Mouse (Mus musculus) forebrain, embryonic 16.5 days (tissue): ENCODE results near the gene Por. TPM values are rescaled to one million over a fixed set of nuclear protein-coding genes. Genes with fewer than 3 reads are reported as not detected.
A peak's percentile ranks its signal among the peaks of the same experiment; 100 is the strongest.

Experiments used
- ATAC-seq: fragments of 200-750 bp; cut with Nextera tagmentation; 2 replicates; pipeline ENCODE4 v1.8.0; 2017; ENCODE audit warnings: mild to moderate bottlenecking, moderate library complexity
- H3K27ac ChIP-seq: fragments of 300-500 bp; sonication (generic); 2 replicates; pipeline ENCODE4 v1.5.1; 2014; ENCODE audit warnings: low read length, control low read depth
- H3K27me3 ChIP-seq: fragments of 300-500 bp; sonication (generic); replicated peaks from 2 replicates; pipeline ENCODE4 v1.6.1; 2014; ENCODE audit warnings: low read length; ENCODE audit not compliant: control insufficient read depth, insufficient read depth
- H3K36me3 ChIP-seq: fragments of 300-500 bp; sonication (generic); 2 replicates; pipeline ENCODE4 v1.6.1; 2014; ENCODE audit not compliant: control insufficient read depth, insufficient read depth
- H3K4me1 ChIP-seq: fragments of 300-500 bp; sonication (generic); replicated peaks from 2 replicates; pipeline ENCODE4 v1.6.1; 2014; ENCODE audit warnings: low read length; ENCODE audit not compliant: control insufficient read depth, insufficient read depth
- H3K4me2 ChIP-seq: fragments of 300-500 bp; sonication (generic); 2 replicates; pipeline ENCODE4 v1.6.1; 2014; ENCODE audit warnings: mild to moderate bottlenecking, low read length, control low read depth
- H3K4me3 ChIP-seq: fragments of 300-500 bp; sonication (generic); replicated peaks from 2 replicates; pipeline ENCODE4 v1.5.1; 2014; ENCODE audit warnings: mild to moderate bottlenecking, low read length, control low read depth
- H3K9ac ChIP-seq: fragments of 300-500 bp; sonication (generic); replicated peaks from 2 replicates; pipeline ENCODE4 v1.6.1; 2014; ENCODE audit warnings: low read depth, low read length, control low read depth
- H3K9me3 ChIP-seq: fragments of 300-500 bp; sonication (generic); 2 replicates; pipeline ENCODE4 v1.6.1; 2016; ENCODE audit warnings: low read length; ENCODE audit not compliant: control insufficient read depth
- WGBS: fragments of 180-500 bp; shearing (Covaris S2); extraction: QIAGEN DNeasy Blood & Tissue Kit; methylation state at CpG from one replicate; pipeline ENCODE4 v1.1.7; 2014; 5-methylcytosine and 5-hydroxymethylcytosine counted together
- polyA plus RNA-seq: library from polyadenylated mRNA; unstranded; fragments of >200 nt; fragmentation: Nextera tagmentation; extraction: Ambion mirVana; gene quantifications from 2 replicates; pipeline ENCODE4 v1.2.1, GENCODE M21; 2015

The Por gene
- polyA plus RNA-seq, 1 experiment from 2014 or later, result 121 TPM

DNA sequence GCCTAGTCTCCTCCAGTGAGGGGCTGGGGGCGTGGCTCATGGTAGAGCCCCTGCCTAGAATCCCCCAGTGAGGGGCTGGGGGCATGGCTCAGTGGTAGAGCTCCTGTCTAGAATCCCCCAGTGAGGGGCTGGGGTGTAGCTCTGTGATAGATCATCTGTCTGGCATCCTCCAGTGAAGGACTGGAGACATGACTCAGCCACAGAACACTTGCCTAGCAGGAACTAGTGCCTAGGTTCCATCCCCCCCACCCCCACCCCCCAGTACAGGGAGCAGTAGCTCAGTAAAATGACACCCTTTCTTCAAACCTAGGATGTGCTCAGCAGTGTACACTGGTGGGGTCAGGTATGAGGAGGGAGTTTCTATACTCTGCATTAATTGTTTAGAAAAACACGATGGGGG is 1.0 kb downstream of the Por start:
- H3K4me3 ChIP-seq, result no peak overlapping the region
- no peak overlapping the region for H3K9ac ChIP-seq
- H3K36me3 ChIP-seq, result no peaks in the 10 kb centered on the region
- H3K4me2 ChIP-seq, result no peak overlapping the region
- H3K9me3 ChIP-seq, result no peaks in the 10 kb centered on the region
- H3K27me3 ChIP-seq, result no peaks in the 10 kb centered on the region
- 53% methylated on average over 2 of the region's 2 CpGs for WGBS
- H3K27ac ChIP-seq, result no peak overlapping the region
- no peak for ATAC-seq
- peaks cover 15% of the 10 kb centered on the region for H3K4me1 ChIP-seq

DNA sequence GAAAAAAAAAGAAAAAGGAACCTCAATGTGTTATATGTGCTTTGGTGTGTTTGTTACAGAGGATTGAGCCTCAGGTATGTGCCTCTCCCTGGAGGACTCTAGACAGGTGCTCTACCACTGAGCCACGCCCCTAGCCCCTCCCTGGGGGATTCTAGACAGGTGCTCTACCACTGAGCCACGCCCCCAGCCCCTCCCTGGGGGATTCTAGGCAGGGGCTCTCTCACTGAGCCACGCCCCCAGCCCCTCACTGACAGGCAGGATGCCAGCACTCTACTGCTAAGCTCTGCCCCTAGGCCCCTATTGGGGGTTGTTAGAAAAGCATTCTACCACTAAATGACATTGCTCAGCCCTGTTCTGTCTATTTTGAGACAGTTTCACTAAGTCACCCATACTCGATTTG is 2.7 kb downstream of the Por start:
- Histone ChIP-seq H3K27me3 (no peaks in the 10 kb centered on the region), H3K4me1 (peaks cover 15% of the 10 kb centered on the region), H3K36me3 (no peaks in the 10 kb centered on the region), H3K27ac (no peak overlapping the region), H3K9me3 (no peaks in the 10 kb centered on the region), H3K9ac (no peak overlapping the region), H3K4me3 (no peak overlapping the region), H3K4me2 (no peak overlapping the region)
- WGBS, result 56% methylated on average over 4 of the region's 4 CpGs
- no peak for ATAC-seq

DNA sequence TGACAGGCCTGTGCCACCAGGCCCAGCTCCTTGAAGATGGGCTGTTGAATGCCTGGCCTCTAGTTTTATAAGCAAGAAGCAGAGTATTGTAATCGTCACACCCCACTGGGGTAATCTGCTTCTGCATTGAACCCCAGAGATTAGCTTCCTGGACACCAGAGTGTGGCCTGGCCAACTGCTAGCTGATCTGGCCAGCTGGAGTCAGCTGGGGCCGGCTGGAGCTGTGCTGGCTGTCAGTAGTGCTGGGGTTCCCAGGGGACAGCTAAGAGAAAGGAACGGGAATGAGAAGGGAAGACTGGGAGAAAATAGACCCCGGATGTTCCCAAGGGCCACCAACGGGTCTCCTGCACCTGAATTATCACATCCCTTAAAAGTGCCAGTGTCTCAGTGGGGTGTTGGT is 3.1 kb downstream of the Por start:
- peaks cover 15% of the 10 kb centered on the region for H3K4me1 ChIP-seq
- H3K4me2 ChIP-seq, result no peak overlapping the region
- no peaks in the 10 kb centered on the region for H3K9me3 ChIP-seq
- no peaks in the 10 kb centered on the region for H3K36me3 ChIP-seq
- no peak overlapping the region for H3K9ac ChIP-seq
- ATAC-seq, result no peak
- H3K27ac ChIP-seq, result no peak overlapping the region
- H3K4me3 ChIP-seq, result no peak overlapping the region
- H3K27me3 ChIP-seq, result no peaks in the 10 kb centered on the region
- 44% methylated on average over 5 of the region's 5 CpGs for WGBS

DNA sequence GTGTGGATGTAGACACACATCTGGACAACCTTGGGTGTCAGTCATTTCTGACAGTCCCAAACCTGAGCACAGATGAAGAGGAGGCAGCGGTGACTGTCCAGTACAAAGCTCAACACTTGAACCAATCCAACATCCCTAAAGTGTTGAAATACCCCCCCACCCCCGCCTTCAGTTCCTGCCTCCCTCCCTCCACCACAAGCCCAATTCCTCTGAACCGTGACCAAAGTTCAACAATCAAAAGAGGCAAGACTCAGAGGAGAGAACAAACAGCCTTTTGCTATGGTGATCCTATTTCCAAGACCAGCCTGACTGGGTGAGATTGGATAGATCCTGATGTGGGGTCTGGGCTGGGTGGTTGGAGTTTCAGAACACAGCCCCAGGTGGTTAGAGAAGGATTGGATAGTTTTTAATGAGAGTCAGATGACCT is 4.5 kb downstream of the Por start:
- H3K9ac ChIP-seq, result no peak overlapping the region
- no peaks in the 10 kb centered on the region for H3K36me3 ChIP-seq
- no peak overlapping the region; the same call in 1 of the 2 replicates for H3K4me2 ChIP-seq
- peak; percentile 38; the same call in 1 of the 2 replicates for ATAC-seq
- no peaks in the 10 kb centered on the region for H3K9me3 ChIP-seq
- peaks cover 15% of the 10 kb centered on the region for H3K4me1 ChIP-seq
- H3K27ac ChIP-seq, result no peak overlapping the region
- no peak overlapping the region for H3K4me3 ChIP-seq
- H3K27me3 ChIP-seq, result no peaks in the 10 kb centered on the region
- 12% methylated on average over 3 of the region's 3 CpGs for WGBS

DNA sequence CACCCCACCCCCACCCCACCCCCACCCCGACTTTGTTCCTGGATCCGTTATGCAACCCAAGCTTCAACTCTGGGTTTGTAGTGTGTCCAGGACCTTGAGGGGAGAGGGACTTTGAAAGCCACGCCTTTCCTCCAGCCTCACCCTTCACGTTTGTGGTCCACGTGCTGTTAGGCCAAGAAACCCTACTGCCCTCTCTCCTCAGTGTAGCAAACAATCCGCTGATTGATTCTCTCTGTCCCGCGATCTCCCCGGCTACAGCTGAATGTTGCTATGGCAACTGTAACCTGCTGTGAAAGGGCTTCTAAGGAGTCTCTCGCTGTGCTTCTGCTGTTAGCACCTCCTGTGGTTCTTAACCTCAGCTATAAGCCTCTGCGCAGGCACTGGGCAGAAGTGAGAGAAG is 5.0 kb downstream of the Por start:
- Histone ChIP-seq H3K9me3 (no peaks in the 10 kb centered on the region), H3K27ac (peak overlapping the region; percentile 61; the same call in 1 of the 2 replicates), H3K36me3 (no peaks in the 10 kb centered on the region), H3K9ac (peak overlapping the region; percentile 12; the same call in 1 of the 2 replicates), H3K4me1 (peaks cover 15% of the 10 kb centered on the region), H3K4me3 (peak overlapping the region; percentile 26), H3K4me2 (peak overlapping the region; percentile 54), H3K27me3 (no peaks in the 10 kb centered on the region)
- WGBS, result 0% methylated on average over 9 of the region's 11 CpGs
- peak; percentile 87 for ATAC-seq

DNA sequence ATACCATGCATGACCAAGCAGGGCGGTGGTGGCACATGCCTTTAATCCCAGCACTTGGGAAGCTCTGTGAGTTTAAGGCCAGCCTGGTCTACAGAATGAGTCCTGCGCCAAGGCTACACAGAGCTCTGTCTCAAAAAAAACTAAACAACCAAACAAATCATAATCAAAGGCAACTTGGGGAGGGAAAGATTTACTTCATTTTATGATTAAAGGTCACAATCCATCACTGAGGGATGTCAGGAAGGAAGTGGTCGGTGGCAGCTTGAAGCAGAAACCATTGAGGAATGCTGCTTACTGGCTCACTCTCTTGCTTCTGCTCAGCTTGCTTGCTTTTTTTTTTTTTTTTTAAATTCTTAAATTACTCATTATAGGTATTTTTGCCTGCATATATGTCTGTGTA is 6.9 kb downstream of the Por start:
- 83% methylated on average over 3 of the region's 3 CpGs for WGBS
- no peak for ATAC-seq

DNA sequence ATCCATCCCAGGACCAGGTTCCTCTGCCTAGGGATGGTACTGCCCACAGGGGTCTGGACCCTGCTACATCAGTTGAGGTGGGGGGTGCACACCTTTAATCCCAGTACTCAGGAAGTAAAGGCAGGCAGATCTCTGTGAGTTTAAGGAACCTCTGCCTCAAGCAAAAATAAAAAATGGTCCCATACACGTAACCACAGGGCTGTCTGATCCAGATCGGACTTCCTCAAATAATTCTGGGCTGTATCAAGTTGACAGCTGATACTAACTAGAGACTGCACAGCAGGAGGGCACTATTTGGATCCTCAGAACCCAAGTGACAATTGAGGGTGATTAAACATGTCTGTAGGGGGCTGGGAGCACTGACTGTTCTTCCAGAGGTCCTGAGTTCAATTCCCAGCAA is 7.4 kb downstream of the Por start:
- H3K27ac ChIP-seq, result no peak overlapping the region
- no peak overlapping the region for H3K4me2 ChIP-seq
- H3K9me3 ChIP-seq, result no peaks in the 10 kb centered on the region
- no peak overlapping the region for H3K4me3 ChIP-seq
- H3K36me3 ChIP-seq, result no peaks in the 10 kb centered on the region
- no peaks in the 10 kb centered on the region for H3K27me3 ChIP-seq
- no peak overlapping the region for H3K9ac ChIP-seq
- no peak for ATAC-seq
- WGBS, result 75% methylated on average over 2 of the region's 2 CpGs
- peaks cover 15% of the 10 kb centered on the region for H3K4me1 ChIP-seq

More for the DNA sequence above, 6.9 kb downstream of the Por start:
- Histone ChIP-seq H3K27ac (no peak overlapping the region), H3K4me2 (no peak overlapping the region), H3K4me3 (no peak overlapping the region), H3K9ac (no peak overlapping the region), H3K27me3 (no peaks in the 10 kb centered on the region), H3K9me3 (no peaks in the 10 kb centered on the region), H3K4me1 (peaks cover 15% of the 10 kb centered on the region), H3K36me3 (no peaks in the 10 kb centered on the region)

DNA sequence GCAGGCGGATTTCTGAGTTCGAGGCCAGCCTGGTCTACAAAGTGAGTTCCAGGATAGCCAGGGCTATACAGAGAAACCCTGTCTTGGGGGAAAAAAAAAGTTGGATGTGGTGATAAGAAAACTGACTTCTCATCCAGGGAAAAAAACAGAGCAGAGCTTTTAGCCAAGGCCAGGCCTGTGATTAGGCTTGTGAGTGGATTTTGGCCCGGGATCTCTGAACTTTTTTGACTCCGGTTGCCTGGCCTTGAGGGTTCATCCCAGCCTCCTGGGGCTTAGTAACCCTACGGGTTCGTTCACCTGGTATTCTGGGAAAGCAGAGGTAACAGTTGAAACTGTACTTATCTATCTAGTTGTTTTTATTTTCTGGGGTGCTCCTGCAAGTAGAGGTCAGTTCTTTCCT is 8.6 kb downstream of the Por start:
- H3K4me1 ChIP-seq, result peaks cover 15% of the 10 kb centered on the region
- no peak overlapping the region for H3K9ac ChIP-seq
- ATAC-seq, result no peak
- H3K36me3 ChIP-seq, result no peaks in the 10 kb centered on the region
- H3K9me3 ChIP-seq, result no peaks in the 10 kb centered on the region
- H3K27ac ChIP-seq, result no peak overlapping the region
- H3K4me3 ChIP-seq, result no peak overlapping the region
- no peaks in the 10 kb centered on the region for H3K27me3 ChIP-seq
- H3K4me2 ChIP-seq, result no peak overlapping the region
- WGBS, result 95% methylated on average over 6 of the region's 6 CpGs

DNA sequence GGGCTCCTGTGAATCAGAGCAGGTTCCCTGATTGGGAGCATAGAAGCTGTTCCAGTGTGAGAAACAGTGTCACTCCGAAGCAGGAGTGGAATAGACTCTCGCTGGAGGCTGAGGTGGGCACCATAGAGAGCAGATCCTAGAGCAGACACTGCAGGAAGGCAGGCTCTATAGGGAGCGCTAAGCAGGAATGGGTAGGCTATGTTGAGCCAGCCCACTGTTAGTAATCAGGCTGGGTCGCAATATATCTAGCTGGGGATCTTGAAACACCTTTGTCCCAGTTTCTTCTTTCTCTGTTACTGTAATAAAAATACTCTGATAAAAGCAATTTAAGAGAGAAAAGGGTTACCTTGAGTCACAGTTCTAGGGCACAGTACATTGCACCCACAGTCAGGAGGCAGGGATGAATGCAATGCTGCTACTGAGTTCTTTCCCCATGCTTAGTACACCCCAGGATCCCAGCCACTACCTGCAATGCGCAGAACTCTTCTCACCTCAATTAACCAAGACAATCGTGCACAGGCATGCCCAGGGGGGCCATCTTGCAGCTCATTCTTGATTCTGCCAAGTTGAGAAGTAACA is 11.2 kb downstream of the Por start:
- no peaks in the 10 kb centered on the region for H3K36me3 ChIP-seq
- no peak for ATAC-seq
- H3K4me1 ChIP-seq, result no peaks in the 10 kb centered on the region
- H3K4me2 ChIP-seq, result no peak overlapping the region
- no peaks in the 10 kb centered on the region for H3K27me3 ChIP-seq
- WGBS, result 79% methylated on average over 6 of the region's 6 CpGs
- H3K27ac ChIP-seq, result no peak overlapping the region
- no peak overlapping the region for H3K9ac ChIP-seq
- H3K4me3 ChIP-seq, result no peak overlapping the region
- no peaks in the 10 kb centered on the region for H3K9me3 ChIP-seq

DNA sequence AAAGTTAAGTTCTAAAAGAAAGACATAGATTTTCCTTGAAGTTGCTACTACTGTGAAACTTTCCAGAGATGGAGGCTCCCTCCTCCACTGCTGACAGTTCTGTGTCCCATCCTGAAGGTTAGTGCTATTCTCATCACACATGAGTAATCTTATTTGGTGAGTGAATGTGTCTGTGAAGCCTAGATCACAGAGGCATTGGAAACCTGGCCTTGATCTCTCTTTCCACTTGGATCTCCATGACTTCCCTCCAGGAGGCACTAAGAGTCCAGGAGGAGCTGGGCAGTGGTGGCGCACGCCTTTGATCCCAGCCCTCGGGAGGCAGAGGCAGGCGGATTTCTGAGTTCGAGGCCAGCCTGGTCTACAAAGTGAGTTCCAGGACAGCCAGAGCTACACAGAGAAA is 12.2 kb downstream of the Por start:
- no peak for ATAC-seq
- WGBS, result 94% methylated on average over 4 of the region's 5 CpGs
- H3K36me3 ChIP-seq, result no peaks in the 10 kb centered on the region
- no peak overlapping the region for H3K4me2 ChIP-seq
- no peak overlapping the region for H3K27ac ChIP-seq
- H3K27me3 ChIP-seq, result no peaks in the 10 kb centered on the region
- no peaks in the 10 kb centered on the region for H3K9me3 ChIP-seq
- no peak overlapping the region for H3K9ac ChIP-seq
- no peaks in the 10 kb centered on the region for H3K4me1 ChIP-seq
- H3K4me3 ChIP-seq, result no peak overlapping the region
